Mouse (Mus musculus) effector memory CD4-positive, alpha-beta T cell, adult 7 months (primary cell): ENCODE measurements around the gene Wnt10a. TPM values are rescaled to one million over a fixed set of nuclear protein-coding genes. Genes with fewer than 3 reads are reported as not detected.

ENCODE experiments used
- polyA plus RNA-seq: library from polyadenylated mRNA; unstranded; fragments of 100-300 nt; shearing (Covaris generic); gene quantifications from one replicate; pipeline ENCODE4 v1.2.1, GENCODE M21; 2017

Gene Wnt10a
- polyA plus RNA-seq = 0.40 TPM

GRCm38 (mm10) chr1:74791249-74791648 lies at the start of gene Wnt10a:
Wnt10a (plus strand) TSS chr1:74791516.

GRCm38 (mm10) chr1:74748643-74749271 lies 42.6 kb upstream of the Wnt10a start, which contains the start of gene Prkag3:
Prkag3 (minus strand) TSS chr1:74749221.

GRCm38 (mm10) chr1:74771845-74771930 lies 19.6 kb upstream of the Wnt10a start, which contains the start of gene Wnt6:
Wnt6 (plus strand) TSS chr1:74771892.

Other genes with a start within 250 kb of the Wnt10a start
- gene Plcd4, start 248.6 kb upstream of the Wnt10a start, polyA plus RNA-seq = 0.44 TPM
- gene Usp37, start 247.2 kb upstream of the Wnt10a start, polyA plus RNA-seq = 15.9 TPM
- 10.5 TPM for gene Zfp142, start 203.3 kb upstream of the Wnt10a start, polyA plus RNA-seq
- 5.6 TPM for gene Bcs1l, start 203.2 kb upstream of the Wnt10a start, polyA plus RNA-seq
- 24.4 TPM for gene Rnf25, start 190.1 kb upstream of the Wnt10a start, polyA plus RNA-seq
- gene Stk36, start 190.1 kb upstream of the Wnt10a start, polyA plus RNA-seq = 0.24 TPM
- gene Ttll4, start 129.8 kb upstream of the Wnt10a start, polyA plus RNA-seq = 45.6 TPM
- not detected for gene Cyp27a1, start 77.9 kb upstream of the Wnt10a start, polyA plus RNA-seq
- not detected for gene Prkag3, start 42.3 kb upstream of the Wnt10a start, polyA plus RNA-seq
- not detected for gene Wnt6, start 19.6 kb upstream of the Wnt10a start, polyA plus RNA-seq
- gene Cdk5r2, start 63.4 kb downstream of the Wnt10a start, polyA plus RNA-seq = not detected
- not detected for gene Fev, start 93.9 kb downstream of the Wnt10a start, polyA plus RNA-seq
- gene Cryba2, start 101.6 kb downstream of the Wnt10a start, polyA plus RNA-seq = not detected
- not detected for gene Cfap65, start 144.1 kb downstream of the Wnt10a start, polyA plus RNA-seq
- 0.15 TPM for gene Ihh, start 160.2 kb downstream of the Wnt10a start, polyA plus RNA-seq